Mouse (Mus musculus) intestine, postnatal 0 days (tissue): ENCODE results near the gene St6galnac4. TPM values are rescaled to one million over a fixed set of nuclear protein-coding genes. Genes with fewer than 3 reads are reported as not detected.

Experiments used
- ATAC-seq: fragments of 200-750 bp; cut with Nextera tagmentation; 2 replicates; pipeline ENCODE4 v1.8.0; 2017; ENCODE audit warnings: mild to moderate bottlenecking, moderate TSS enrichment, moderate library complexity
- H3K27ac ChIP-seq: fragments of 300-500 bp; sonication (generic); 2 replicates; pipeline ENCODE4 v1.5.1; 2014; ENCODE audit warnings: mild to moderate bottlenecking, low read depth, low read length, moderate library complexity
- H3K27me3 ChIP-seq: fragments of 300-500 bp; sonication (generic); replicated peaks from 2 replicates; pipeline ENCODE4 v1.6.1; 2014; ENCODE audit warnings: low read length, mixed read lengths; ENCODE audit not compliant: control insufficient read depth, insufficient read depth
- H3K36me3 ChIP-seq: fragments of 300-500 bp; sonication (generic); 2 replicates; pipeline ENCODE4 v1.6.1; 2014; ENCODE audit warnings: mild to moderate bottlenecking, moderate library complexity; ENCODE audit not compliant: control insufficient read depth, insufficient read depth
- H3K4me1 ChIP-seq: fragments of 300-500 bp; sonication (generic); replicated peaks from 2 replicates; pipeline ENCODE4 v1.6.1; 2014; ENCODE audit warnings: antibody characterized with exemption, low read length, mixed read lengths; ENCODE audit not compliant: control insufficient read depth, insufficient read depth
- H3K4me2 ChIP-seq: fragments of 300-500 bp; sonication (generic); replicated peaks from 2 replicates; pipeline ENCODE4 v1.6.1; 2014; ENCODE audit warnings: low read depth, mild to moderate bottlenecking, moderate library complexity
- H3K4me3 ChIP-seq: fragments of 300-500 bp; sonication (generic); 2 replicates; pipeline ENCODE4 v1.5.1; 2014; ENCODE audit warnings: low read depth, low read length
- H3K9ac ChIP-seq: fragments of 300-500 bp; sonication (generic); 2 replicates; pipeline ENCODE4 v1.6.1; 2014; ENCODE audit warnings: mild to moderate bottlenecking, low read depth, low read length
- H3K9me3 ChIP-seq: fragments of 300-500 bp; sonication (generic); 2 replicates; pipeline ENCODE4 v1.6.1; 2016; ENCODE audit warnings: mixed run types; ENCODE audit not compliant: control insufficient read depth
- CTCF ChIP-seq: sonication (generic); IDR thresholded peaks from 2 replicates; pipeline ENCODE4 v1.5.1; 2016; ENCODE audit warnings: low read depth, mild to moderate bottlenecking, control low read depth, antibody characterized with exemption, moderate library complexity
- WGBS: fragments of 180-500 bp; shearing (Covaris S2); extraction: QIAGEN DNeasy Blood & Tissue Kit; methylation state at CpG from one replicate; pipeline ENCODE4 v1.1.7; 2014; 5-methylcytosine and 5-hydroxymethylcytosine counted together
- polyA plus RNA-seq: library from polyadenylated mRNA; unstranded; fragments of >200 nt; fragmentation: Nextera tagmentation; extraction: Ambion mirVana; gene quantifications from 2 replicates; pipeline ENCODE4 v1.2.1, GENCODE M21; 2015

Gene St6galnac4
- polyA plus RNA-seq, 1 experiment from 2014 or later, result 6.6 TPM

DNA sequence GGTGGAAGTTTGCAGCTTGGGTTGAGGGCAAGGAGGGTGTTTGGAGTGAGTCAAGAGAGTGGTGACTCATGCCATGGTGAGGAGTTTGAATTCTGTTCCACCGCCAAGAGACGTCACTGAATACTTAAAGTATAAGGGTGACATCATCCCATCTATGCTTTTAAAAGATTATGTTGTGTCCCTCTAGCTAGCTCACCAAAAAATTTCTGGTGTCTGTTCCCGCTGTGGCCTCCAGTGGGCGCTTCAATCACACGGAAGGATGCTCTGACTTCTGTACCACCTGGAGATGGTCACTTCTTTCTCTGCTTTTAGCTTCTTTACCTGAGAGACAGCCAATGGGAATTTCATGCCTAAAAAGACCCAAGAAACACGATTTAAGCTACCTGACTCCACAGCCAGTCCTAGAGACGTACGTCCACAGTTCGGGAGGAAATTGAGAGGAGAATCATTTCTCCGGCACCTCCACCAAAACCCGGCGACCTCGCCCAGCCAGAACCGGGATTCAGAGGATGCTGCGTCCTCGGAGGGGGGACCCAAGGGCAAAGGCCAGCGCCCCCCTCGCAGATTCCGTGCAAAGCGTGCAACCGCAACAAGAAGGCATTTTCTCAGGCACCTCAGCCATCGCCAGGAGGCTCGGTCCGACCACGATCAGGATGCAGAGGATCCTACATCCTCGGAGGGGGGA lies 11.9 kb upstream of the St6galnac4 start:
- H3K9me3 ChIP-seq, result no peaks in the 10 kb centered on the region
- no peaks in the 10 kb centered on the region for H3K4me1 ChIP-seq
- peaks cover 7% of the 10 kb centered on the region; the same call in 1 of the 2 replicates for H3K27me3 ChIP-seq
- no peak overlapping the region for H3K27ac ChIP-seq
- no peak overlapping the region for H3K9ac ChIP-seq
- H3K4me3 ChIP-seq, result peak overlapping the region; percentile 9
- peak; percentile 80 for TF ChIP-seq CTCF
- H3K36me3 ChIP-seq, result peaks cover 15% of the 10 kb centered on the region
- WGBS, result 2% methylated on average over 26 of the region's 26 CpGs
- ATAC-seq, result no peak
- peak overlapping the region; percentile 53 for H3K4me2 ChIP-seq

- TF ChIP-seq CTCF, result no peak
- 13% methylated on average over 28 of the region's 28 CpGs for WGBS
- Histone ChIP-seq H3K36me3 (peaks cover 15% of the 10 kb centered on the region), H3K27ac (no peak within 1 kb of the TSS), H3K4me2 (peak within 1 kb of the TSS; percentile 53), H3K4me3 (peak within 1 kb of the TSS; percentile 9), H3K27me3 (peaks cover 7% of the 10 kb centered on the region; the same call in 1 of the 2 replicates), H3K4me1 (no peaks in the 10 kb centered on the region), H3K9ac (no peak within 1 kb of the TSS), H3K9me3 (no peaks in the 10 kb centered on the region)
- ATAC-seq, result no peak
These were observed 11.2 kb upstream of the St6galnac4 start, which contains the start of gene 9430097D07Rik for GRCm38 (mm10) chr2:32575586-32576160. Gene 9430097D07Rik, minus strand, starts transcription at chr2:32575684.

- WGBS, result 89% methylated on average over 9 of the region's 9 CpGs
These were observed 10.4 kb upstream of the St6galnac4 start for GRCm38 (mm10) chr2:32576532-32576931.

GRCm38 (mm10) chr2:32578146-32579046 lies 8.5 kb upstream of the St6galnac4 start:
- WGBS, result 38% methylated on average over 26 of the region's 30 CpGs
- H3K27ac ChIP-seq, result no peak overlapping the region
- no peak overlapping the region for H3K4me2 ChIP-seq
- no peaks in the 10 kb centered on the region for H3K9me3 ChIP-seq
- H3K4me1 ChIP-seq, result peaks cover 2% of the 10 kb centered on the region; the same call in 1 of the 2 replicates
- no peak overlapping the region for H3K9ac ChIP-seq
- peaks cover 12% of the 10 kb centered on the region; the same call in 1 of the 2 replicates for H3K27me3 ChIP-seq
- no peak overlapping the region for H3K4me3 ChIP-seq
- H3K36me3 ChIP-seq, result peaks cover 1% of the 10 kb centered on the region; the same call in 1 of the 2 replicates
- no peak for ATAC-seq
- no peak for TF ChIP-seq CTCF

More at GRCm38 (mm10) chr2:32576532-32576931, 10.4 kb upstream of the St6galnac4 start:
- H3K36me3 ChIP-seq, result peaks cover 15% of the 10 kb centered on the region
- no peak overlapping the region for H3K4me2 ChIP-seq
- no peak for TF ChIP-seq CTCF
- ATAC-seq, result no peak
- no peaks in the 10 kb centered on the region for H3K9me3 ChIP-seq
- peaks cover 7% of the 10 kb centered on the region; the same call in 1 of the 2 replicates for H3K27me3 ChIP-seq
- H3K9ac ChIP-seq, result no peak overlapping the region
- H3K4me1 ChIP-seq, result no peaks in the 10 kb centered on the region
- H3K27ac ChIP-seq, result no peak overlapping the region
- H3K4me3 ChIP-seq, result no peak overlapping the region

GRCm38 (mm10) chr2:32581450-32582095 lies 5.3 kb upstream of the St6galnac4 start:
- Histone ChIP-seq H3K27ac (no peak overlapping the region), H3K9me3 (no peaks in the 10 kb centered on the region), H3K36me3 (no peaks in the 10 kb centered on the region), H3K9ac (no peak overlapping the region), H3K4me3 (no peak overlapping the region), H3K4me1 (peaks cover 2% of the 10 kb centered on the region; the same call in 1 of the 2 replicates), H3K4me2 (0 out of 2 replicates have a peak overlapping the region, but pooled peaks have one; percentile 9), H3K27me3 (peaks cover 12% of the 10 kb centered on the region; the same call in 1 of the 2 replicates)
- peak; percentile 30; the same call in 1 of the 2 replicates for TF ChIP-seq CTCF
- WGBS, result 49% methylated on average over 19 of the region's 19 CpGs
- ATAC-seq, result no peak
